Mouse (Mus musculus) kidney, adult 8-10 months (tissue): ENCODE measurements around the gene Enho.

Source experiments
- DNase-seq, 2 experiments: peaks; one replicate each; pipeline ENCODE4 v3.0.0; 2022

Enho gene

GRCm38 (mm10) chr4:41663614-41664013, 23.5 kb upstream of the Enho start:
- DNase-seq, result no peak

GRCm38 (mm10) chr4:41662723-41663122, 22.6 kb upstream of the Enho start:
- DNase-seq, result no peak

- no peak for DNase-seq
Observed at GRCm38 (mm10) chr4:41660851-41661430, 20.8 kb upstream of the Enho start.

GRCm38 (mm10) chr4:41659556-41659955, 19.4 kb upstream of the Enho start:
- no peak for DNase-seq

- DNase-seq, result no peak
Observed at GRCm38 (mm10) chr4:41658566-41659384, 18.7 kb upstream of the Enho start.

- no peak for DNase-seq
Observed at GRCm38 (mm10) chr4:41655525-41655924, 15.4 kb upstream of the Enho start.

- peak; percentile 48 to 58 for DNase-seq
Observed at GRCm38 (mm10) chr4:41654217-41654616, 14.1 kb upstream of the Enho start.

GRCm38 (mm10) chr4:41653730-41654129, 13.6 kb upstream of the Enho start:
- DNase-seq, result no peak

GRCm38 (mm10) chr4:41653296-41653695, 13.2 kb upstream of the Enho start:
- DNase-seq, result peak; percentile 48 to 76

GRCm38 (mm10) chr4:41648627-41649026, 8.5 kb upstream of the Enho start:
- DNase-seq, result no peak

GRCm38 (mm10) chr4:41648157-41648556, 8.0 kb upstream of the Enho start:
- no peak for DNase-seq

- peak in 1 of 2 experiments; percentile 47 for DNase-seq
Observed at GRCm38 (mm10) chr4:41645488-41645887, 5.4 kb upstream of the Enho start.

- DNase-seq, result no peak
Observed at GRCm38 (mm10) chr4:41641199-41641822, 1.2 kb upstream of the Enho start.

- no peak for DNase-seq
Observed at GRCm38 (mm10) chr4:41639214-41639841, 796 bp downstream of the Enho start.

- no peak for DNase-seq
Observed at GRCm38 (mm10) chr4:41638828-41639213, 1.3 kb downstream of the Enho start.

- DNase-seq, result no peak
Observed at GRCm38 (mm10) chr4:41638186-41638731, 1.9 kb downstream of the Enho start.

- no peak for DNase-seq
Observed at GRCm38 (mm10) chr4:41636882-41637635, 3.1 kb downstream of the Enho start.

GRCm38 (mm10) chr4:41636366-41636765, 3.8 kb downstream of the Enho start:
- peak; percentile 37 to 54 for DNase-seq

GRCm38 (mm10) chr4:41635906-41636305, 4.2 kb downstream of the Enho start:
- DNase-seq, result no peak

- no peak for DNase-seq
Observed at GRCm38 (mm10) chr4:41635224-41635623, 4.9 kb downstream of the Enho start.

- no peak for DNase-seq
Observed at GRCm38 (mm10) chr4:41634631-41635030, 5.5 kb downstream of the Enho start.

GRCm38 (mm10) chr4:41633001-41633400, 7.1 kb downstream of the Enho start:
- no peak for DNase-seq
